ENCODE assay signal across 21 mouse cellular contexts in the genomic region with DNA sequence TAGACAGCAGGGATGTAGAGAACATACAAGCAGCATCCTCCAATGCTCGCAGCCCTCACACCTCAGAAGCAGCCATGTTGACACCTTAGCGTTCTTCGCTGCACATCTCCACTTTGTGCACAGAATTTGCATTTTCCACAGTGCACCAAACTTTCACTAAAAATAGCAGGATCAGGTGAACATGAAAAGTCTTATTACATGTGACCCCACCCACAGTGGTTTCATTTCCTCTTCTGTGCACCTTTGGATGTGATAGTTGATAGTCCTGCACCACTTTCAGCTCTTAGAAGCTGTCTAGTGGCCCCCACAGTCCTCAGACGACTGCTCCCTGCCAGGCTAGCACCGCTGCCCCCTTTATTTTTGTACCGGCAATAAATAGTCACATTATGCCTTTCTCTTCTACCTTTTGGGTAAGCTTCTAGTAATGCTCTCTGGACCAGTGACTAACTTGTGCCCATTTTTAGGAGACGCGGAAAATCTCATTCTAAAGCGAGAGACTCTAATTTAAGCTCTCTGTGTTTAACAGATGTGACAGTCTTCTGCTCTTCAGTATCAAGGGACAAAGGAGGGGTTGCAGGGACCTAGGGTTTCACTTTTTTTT. TPM values are rescaled to one million over a fixed set of nuclear protein-coding genes. Genes with fewer than 3 reads are reported as not detected.
DNase-seq lines count a peak whose midpoint lies in the region; ATAC-seq and TF ChIP-seq lines count a peak whose summit lies in the region.
"Had no signal": no experiment of that assay in that cellular context is flagged by ENCODE, and none has a peak within 500 bp of the region (broad histone marks: within the 10 kb centered on the region; RNA-seq: fewer than 3 reads in every experiment).

No protein-coding gene starts in this region.

- no peaks in the 10 kb centered on the region for H3K27me3 ChIP-seq in heart, embryonic 11.5 days (ENCODE audit: control insufficient read depth, insufficient read depth, low read length)
- H3K27me3 ChIP-seq in small intestine, adult 2 months (ENCODE audit: control insufficient read depth, insufficient read depth, low read length): no peaks in the 10 kb centered on the region
- H3K27me3 ChIP-seq: forebrain, embryonic 15.5 days; hindbrain, embryonic 15.5 days; limb, embryonic 13.5 days; neural tube, embryonic 15.5 days had no signal

- no peak overlapping the region for H3K4me3 ChIP-seq in heart, embryonic 11.5 days (ENCODE audit: low read depth, low read length)
- H3K4me3 ChIP-seq in bone marrow, adult 2 months (replicated peaks; ENCODE audit: control insufficient read depth, low read depth, low read length): no peak overlapping the region
- H3K4me3 ChIP-seq in small intestine, adult 2 months (ENCODE audit: low read depth, low read length): no peak overlapping the region
- H3K4me3 ChIP-seq: embryonic facial prominence, embryonic 10.5 days; forebrain, embryonic 15.5 days; heart, adult 2 months; hindbrain, embryonic 15.5 days; limb, embryonic 13.5 days; neural tube, embryonic 15.5 days had no signal

- H3K9me3 ChIP-seq in heart, embryonic 11.5 days (replicated peaks; ENCODE audit: control insufficient read depth, low read length): no peaks in the 10 kb centered on the region
- H3K9me3 ChIP-seq: embryonic facial prominence, embryonic 10.5 days; forebrain, embryonic 15.5 days; G1E; hindbrain, embryonic 15.5 days; limb, embryonic 13.5 days; neural tube, embryonic 15.5 days had no signal

- no peak overlapping the region for H3K27ac ChIP-seq in heart, embryonic 11.5 days (ENCODE audit: low read depth, low read length)
- H3K27ac ChIP-seq in bone marrow, adult 2 months (ENCODE audit: control insufficient read depth, insufficient read depth, low read depth, low read length, poor library complexity): peak overlapping the region; percentile 84; the same call in 1 of the 2 replicates
- 0 out of 2 replicates have a peak overlapping the region, but pooled peaks have one; percentile 40 for H3K27ac ChIP-seq in small intestine, adult 2 months (ENCODE audit: insufficient read depth, low read depth, low read length)
- H3K27ac ChIP-seq: embryonic facial prominence, embryonic 10.5 days; forebrain, embryonic 15.5 days; heart, adult 2 months; hindbrain, embryonic 15.5 days; limb, embryonic 13.5 days; liver, embryonic 14.5 days; neural tube, embryonic 15.5 days had no signal

- no peak for TF ChIP-seq POLR2A in bone marrow, adult 2 months (IDR thresholded peaks at IDR 0.05; ENCODE audit: borderline replicate concordance, control insufficient read depth, low read depth, low read length)
- no peak for TF ChIP-seq POLR2A in small intestine, adult 2 months (IDR thresholded peaks at IDR 0.05; ENCODE audit: low read depth, low read length)

- no peak overlapping the region for H3K9ac ChIP-seq in heart, embryonic 11.5 days (ENCODE audit: low read depth, low read length)
- H3K9ac ChIP-seq: forebrain, embryonic 15.5 days; hindbrain, embryonic 15.5 days; limb, embryonic 13.5 days; liver, embryonic 14.5 days; neural tube, embryonic 15.5 days had no signal

- peak; percentile 87 for DNase-seq in heart, adult 11 months
- peak; percentile 89 to 93 for DNase-seq in B cell, adult 2 months
- no peak for DNase-seq in urinary bladder, postnatal 25 days (ENCODE audit: low spot score)
- no peak for DNase-seq in layer of hippocampus, postnatal 10 days (ENCODE audit: low spot score in 2 of 2)
- DNase-seq in gastrocnemius, postnatal 4 days (ENCODE audit: low spot score in 2 of 2): no peak
- DNase-seq: adrenal gland, adult 2 months; cerebellum, adult 11-12 months; heart, adult 2 months; kidney, adult 18-20 months; kidney, postnatal 10 days had no signal

- no peak for TF ChIP-seq CTCF in bone marrow, adult 2 months (IDR thresholded peaks at IDR 0.05; ENCODE audit: control insufficient read depth, insufficient read depth, low read length)
- TF ChIP-seq CTCF in small intestine, adult 2 months (IDR thresholded peaks at IDR 0.05; ENCODE audit: extremely low read depth, insufficient read length, insufficient replicate concordance, low read depth, low read length): no peak

- WGBS in heart, embryonic 11.5 days (ENCODE audit: insufficient replicate concordance): 91% methylated on average over 9 of the region's 9 CpGs
- WGBS in bone marrow, adult 2 months: 72% methylated on average over 9 of the region's 9 CpGs
- WGBS in small intestine, adult 2 months: 90% methylated on average over 9 of the region's 9 CpGs

- H3K4me1 ChIP-seq in heart, embryonic 11.5 days (ENCODE audit: control insufficient read depth, insufficient read depth, low read length): peaks cover 5% of the 10 kb centered on the region; the same call in 1 of the 2 replicates
- H3K4me1 ChIP-seq in bone marrow, adult 2 months (ENCODE audit: control insufficient read depth, insufficient read depth, low read length): peaks cover 4% of the 10 kb centered on the region
- H3K4me1 ChIP-seq in small intestine, adult 2 months (ENCODE audit: control insufficient read depth, insufficient read depth, insufficient read length, low read length): no peaks in the 10 kb centered on the region
- H3K4me1 ChIP-seq: limb, embryonic 13.5 days had no signal

- peaks cover 38% of the 10 kb centered on the region for H3K36me3 ChIP-seq in heart, embryonic 11.5 days (ENCODE audit: control insufficient read depth, insufficient read depth, low read length)
- peaks cover 78% of the 10 kb centered on the region for H3K36me3 ChIP-seq in small intestine, adult 2 months (ENCODE audit: control insufficient read depth, insufficient read depth, low read length)

- ATAC-seq in heart, embryonic 11.5 days (replicated peaks; ENCODE audit: insufficient number of reproducible peaks, low FRiP score, low TSS enrichment): no peak
- ATAC-seq: forebrain, embryonic 15.5 days had no signal

- H3K4me2 ChIP-seq in heart, embryonic 11.5 days: no peak overlapping the region
- H3K4me2 ChIP-seq: forebrain, embryonic 15.5 days; hindbrain, embryonic 15.5 days; limb, embryonic 13.5 days; midbrain, embryonic 11.5 days; neural tube, embryonic 15.5 days had no signal

RNA-seq across cellular contexts. Expression of gene Litaf, which starts 11.7 kb away (rescaled TPM):
- 61.6 and 63.8 TPM in 2 replicates for polyA plus RNA-seq in heart, embryonic 11.5 days (2014; fragmentation: Nextera tagmentation; extraction: Ambion mirVana)
- 21.6 and 41.1 TPM in 2 replicates for polyA plus RNA-seq in bone marrow, adult 2 months (2011; ENCODE audit: insufficient read depth, insufficient read length, low replicate concordance, missing spikeins)
- polyA plus RNA-seq in small intestine, adult 2 months (2012; rRNA removed): 245 and 497 TPM in 2 replicates
- 10 to 100 TPM; 12.4 to 13.2 TPM for total RNA-seq in layer of hippocampus, postnatal 10 days (2021)
- total RNA-seq in gastrocnemius, postnatal 4 days (2021): 10 to 100 TPM; 49.1 to 53.1 TPM

RNA-seq across cellular contexts. Expression of gene Snn, which starts 17.0 kb away (rescaled TPM):
- polyA plus RNA-seq in heart, embryonic 11.5 days (2014; fragmentation: Nextera tagmentation; extraction: Ambion mirVana): 44.7 and 45.8 TPM in 2 replicates
- polyA plus RNA-seq in bone marrow, adult 2 months (2011; ENCODE audit: insufficient read depth, insufficient read length, low replicate concordance, missing spikeins): 12.6 and 21.6 TPM in 2 replicates
- polyA plus RNA-seq in small intestine, adult 2 months (2012; rRNA removed): 3.4 and 4.3 TPM in 2 replicates
- total RNA-seq in layer of hippocampus, postnatal 10 days (2021): 100 to 1,000 TPM; 214 to 235 TPM
- 10 to 100 TPM; 27.8 to 31.6 TPM for total RNA-seq in gastrocnemius, postnatal 4 days (2021)

RNA-seq across cellular contexts. Expression of gene Txndc11, which starts 56.7 kb away (rescaled TPM):
- 33.5 and 34.7 TPM in 2 replicates for polyA plus RNA-seq in heart, embryonic 11.5 days (2014; fragmentation: Nextera tagmentation; extraction: Ambion mirVana)
- 15.9 and 18.8 TPM in 2 replicates for polyA plus RNA-seq in bone marrow, adult 2 months (2011; ENCODE audit: insufficient read depth, insufficient read length, low replicate concordance, missing spikeins)
- polyA plus RNA-seq in small intestine, adult 2 months (2012; rRNA removed): 29.7 and 39.1 TPM in 2 replicates
- 10 to 100 TPM; 36.5 to 39.1 TPM for total RNA-seq in layer of hippocampus, postnatal 10 days (2021)
- 10 to 100 TPM; 21.0 to 24.6 TPM for total RNA-seq in gastrocnemius, postnatal 4 days (2021)

Comparison
In these comparisons a context has a peak if more than half of its experiments do, and no peak if none do; other contexts are left out.
1. DNase-seq: peak in heart, adult 11 months (single experiment) and B cell, adult 2 months (2 of 2); none in urinary bladder, postnatal 25 days (single experiment), layer of hippocampus, postnatal 10 days (0 of 2) and gastrocnemius, postnatal 4 days (0 of 2).